Mouse (Mus musculus) limb, embryonic 13.5 days (tissue): ENCODE measurements around the gene Rogdi. TPM values are rescaled to one million over a fixed set of nuclear protein-coding genes. Genes with fewer than 3 reads are reported as not detected.

Source experiments
- ATAC-seq: fragments of 200-750 bp; cut with Nextera tagmentation; 2 replicates; pipeline ENCODE4 v1.8.0; 2017; ENCODE audit warnings: low read depth, moderate number of reproducible peaks, moderate TSS enrichment; ENCODE audit not compliant: low FRiP score
- H3K27ac ChIP-seq: fragments of 300-500 bp; sonication (generic); 2 replicates; pipeline ENCODE4 v1.5.1; 2015; ENCODE audit warnings: inconsistent platforms, mild to moderate bottlenecking, moderate library complexity
- H3K27me3 ChIP-seq: fragments of 300-500 bp; sonication (generic); 2 replicates; pipeline ENCODE4 v1.6.1; 2015; ENCODE audit warnings: mild to moderate bottlenecking, inconsistent platforms
- H3K36me3 ChIP-seq: fragments of 300-500 bp; sonication (generic); 2 replicates; pipeline ENCODE4 v1.6.1; 2015; ENCODE audit warnings: inconsistent platforms, mild to moderate bottlenecking, moderate library complexity
- H3K4me1 ChIP-seq: fragments of 300-500 bp; sonication (generic); 2 replicates; pipeline ENCODE4 v1.6.1; 2015; ENCODE audit warnings: inconsistent platforms
- H3K4me2 ChIP-seq: fragments of 300-500 bp; sonication (generic); replicated peaks from 2 replicates; pipeline ENCODE4 v1.6.1; 2015; ENCODE audit warnings: inconsistent platforms, mild to moderate bottlenecking, moderate library complexity
- H3K4me3 ChIP-seq: fragments of 300-500 bp; sonication (generic); 2 replicates; pipeline ENCODE4 v1.5.1; 2015; ENCODE audit warnings: moderate library complexity, mild to moderate bottlenecking, inconsistent platforms
- H3K9ac ChIP-seq: fragments of 300-500 bp; sonication (generic); 2 replicates; pipeline ENCODE4 v1.6.1; 2015; ENCODE audit warnings: mild to moderate bottlenecking, inconsistent platforms
- H3K9me3 ChIP-seq: fragments of 300-500 bp; sonication (generic); 2 replicates; pipeline ENCODE4 v1.6.1; 2016; ENCODE audit warnings: inconsistent platforms
- WGBS: fragments of 180-500 bp; shearing (Covaris S2); methylation state at CpG from one replicate; pipeline ENCODE4 v1.1.7; 2015; 5-methylcytosine and 5-hydroxymethylcytosine counted together
- polyA plus RNA-seq: library from polyadenylated mRNA; unstranded; fragments of >200 nt; fragmentation: Nextera tagmentation; extraction: Ambion mirVana; gene quantifications from 2 replicates; pipeline ENCODE4 v1.2.1, GENCODE M21; 2015

The Rogdi gene
- polyA plus RNA-seq, 1 experiment from 2014 or later = 63.6 TPM

- peaks cover 45% of the 10 kb centered on the region for H3K36me3 ChIP-seq
- WGBS = 44% methylated on average over 13 of the region's 13 CpGs
- no peaks in the 10 kb centered on the region for H3K27me3 ChIP-seq
- peak overlapping the region; percentile 82 for H3K9ac ChIP-seq
- no peak for ATAC-seq
- H3K4me3 ChIP-seq = peak overlapping the region; percentile 69
- peaks cover 10% of the 10 kb centered on the region for H3K4me1 ChIP-seq
- H3K27ac ChIP-seq = no peak overlapping the region
- H3K4me2 ChIP-seq = peak overlapping the region; percentile 84
- no peaks in the 10 kb centered on the region for H3K9me3 ChIP-seq
Observed at GRCm38 (mm10) chr16:5012036-5013005, 1.0 kb downstream of the Rogdi start.

DNA sequence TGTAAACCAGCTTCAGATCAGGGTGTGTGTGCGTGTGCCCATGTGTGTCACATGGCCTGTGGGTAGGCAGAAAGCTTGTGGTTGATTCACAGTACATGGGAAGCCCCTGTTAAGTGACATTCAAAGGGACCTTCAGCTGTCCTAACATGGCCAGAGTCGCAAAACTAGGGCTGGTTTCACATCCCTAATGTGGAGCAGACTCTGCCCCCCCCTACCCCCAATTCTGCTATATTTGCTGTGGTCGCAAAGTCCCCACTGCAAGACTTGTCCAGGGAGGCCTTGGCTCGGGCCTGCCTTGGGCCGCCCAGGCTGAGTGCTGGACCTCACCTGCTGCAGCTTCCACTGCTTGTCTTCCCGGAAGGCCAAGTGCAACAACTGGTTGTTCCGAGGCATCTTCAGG is 2.1 kb downstream of the Rogdi start:
- Histone ChIP-seq H3K36me3 (peaks cover 35% of the 10 kb centered on the region), H3K9me3 (no peaks in the 10 kb centered on the region), H3K4me3 (no peak overlapping the region), H3K9ac (no peak overlapping the region), H3K27ac (no peak overlapping the region), H3K4me1 (peaks cover 10% of the 10 kb centered on the region), H3K27me3 (no peaks in the 10 kb centered on the region), H3K4me2 (no peak overlapping the region)
- ATAC-seq = no peak
- 78% methylated on average over 7 of the region's 7 CpGs for WGBS

DNA sequence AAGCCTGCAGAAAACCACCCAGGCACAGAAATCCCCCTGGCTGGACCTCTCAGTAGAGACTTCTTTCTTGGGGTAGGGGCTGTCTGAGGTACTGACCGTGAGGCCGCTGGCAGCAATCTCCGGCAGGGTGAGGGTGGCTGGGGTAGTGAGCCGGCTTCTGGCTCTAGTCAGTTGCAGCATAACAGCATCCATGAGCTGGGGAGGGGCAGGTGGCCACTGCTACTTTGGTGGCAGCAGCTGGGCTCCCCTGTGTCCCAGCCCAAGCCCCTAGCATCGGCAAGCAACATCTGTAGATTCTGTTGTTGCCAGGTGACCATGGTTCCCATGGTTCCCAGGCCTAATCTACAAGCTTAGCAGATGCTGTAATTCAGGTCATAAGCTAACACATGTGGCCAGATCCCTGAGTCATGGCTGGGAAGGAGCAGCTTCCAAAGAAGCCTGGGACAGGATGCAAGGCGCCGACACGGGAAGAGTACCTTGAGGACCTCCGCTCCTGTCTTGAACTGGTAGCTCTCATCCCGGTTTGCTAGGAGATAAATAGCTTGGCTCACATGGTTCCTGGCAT is 2.9 kb downstream of the Rogdi start:
- peaks cover 10% of the 10 kb centered on the region for H3K4me1 ChIP-seq
- H3K36me3 ChIP-seq = peaks cover 26% of the 10 kb centered on the region
- no peak overlapping the region for H3K27ac ChIP-seq
- no peak for ATAC-seq
- 85% methylated on average over 10 of the region's 10 CpGs for WGBS
- no peaks in the 10 kb centered on the region for H3K9me3 ChIP-seq
- no peak overlapping the region for H3K4me2 ChIP-seq
- no peaks in the 10 kb centered on the region for H3K27me3 ChIP-seq
- no peak overlapping the region for H3K9ac ChIP-seq
- no peak overlapping the region for H3K4me3 ChIP-seq

GRCm38 (mm10) chr16:5008076-5008475 is 5.3 kb downstream of the Rogdi start:
- Histone ChIP-seq H3K4me3 (no peak overlapping the region), H3K4me2 (no peak overlapping the region), H3K4me1 (peaks cover 10% of the 10 kb centered on the region), H3K36me3 (peaks cover 16% of the 10 kb centered on the region; the same call in 1 of the 2 replicates), H3K27ac (no peak overlapping the region), H3K9ac (no peak overlapping the region), H3K27me3 (no peaks in the 10 kb centered on the region), H3K9me3 (no peaks in the 10 kb centered on the region)
- WGBS = 79% methylated on average over 12 of the region's 12 CpGs
- ATAC-seq = no peak

DNA sequence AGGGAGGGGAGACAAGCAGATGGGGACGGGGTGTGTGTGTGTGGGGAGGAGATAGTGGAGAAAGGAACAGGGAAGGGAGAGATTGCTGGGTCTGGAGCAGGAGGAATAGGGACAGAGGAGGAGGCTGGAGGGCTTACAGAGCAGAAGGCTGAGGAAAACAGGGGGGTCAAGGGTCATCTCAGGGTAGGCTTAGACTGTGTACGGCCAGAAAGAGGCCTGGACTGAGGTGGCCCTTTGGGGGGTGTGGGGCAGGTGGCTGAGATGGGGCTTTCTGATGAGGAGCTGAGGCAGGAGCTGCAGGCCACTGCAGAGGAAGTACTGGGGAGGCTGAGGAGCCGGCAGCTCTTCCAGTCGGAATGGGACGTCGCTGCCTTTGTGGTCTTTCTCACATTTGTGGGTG is 5.9 kb downstream of the Rogdi start:
- 48% methylated on average over 6 of the region's 6 CpGs for WGBS
- Histone ChIP-seq H3K27me3 (no peaks in the 10 kb centered on the region), H3K4me1 (peaks cover 6% of the 10 kb centered on the region), H3K36me3 (peaks cover 16% of the 10 kb centered on the region; the same call in 1 of the 2 replicates), H3K4me3 (no peak overlapping the region), H3K27ac (no peak overlapping the region), H3K9ac (no peak overlapping the region), H3K9me3 (no peaks in the 10 kb centered on the region), H3K4me2 (no peak overlapping the region)
- ATAC-seq = no peak

DNA sequence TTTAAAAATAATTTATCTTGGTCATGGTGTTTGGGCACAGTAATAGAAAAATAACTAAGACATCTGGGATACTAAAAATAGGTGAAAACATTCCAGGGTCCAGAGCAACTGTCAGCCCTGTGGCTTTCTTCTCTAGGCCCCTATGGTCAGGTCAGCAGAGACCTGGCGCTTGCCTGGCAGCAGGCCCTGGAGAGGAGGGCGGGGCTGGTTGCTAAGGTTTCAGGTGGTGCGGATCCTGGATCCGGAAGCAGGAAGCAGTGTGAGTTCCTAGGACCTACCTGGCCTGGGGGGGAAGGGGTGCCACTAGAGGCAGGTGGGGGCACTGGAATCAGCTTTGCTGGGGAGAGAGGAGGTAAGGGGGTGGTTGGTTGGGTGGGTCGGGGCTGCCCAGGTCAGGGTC is 6.3 kb downstream of the Rogdi start, which contains the start of gene Smim22:
Gene Smim22, plus strand, starts transcription at position 222 of the 400 bp plus-strand sequence.
- WGBS = 38% methylated on average over 5 of the region's 5 CpGs
- Histone ChIP-seq H3K27ac (no peak within 1 kb of the TSS), H3K27me3 (no peaks in the 10 kb centered on the region), H3K9me3 (no peaks in the 10 kb centered on the region), H3K4me3 (no peak within 1 kb of the TSS), H3K9ac (no peak within 1 kb of the TSS), H3K36me3 (peaks cover 16% of the 10 kb centered on the region; the same call in 1 of the 2 replicates), H3K4me2 (no peak within 1 kb of the TSS), H3K4me1 (peaks cover 1% of the 10 kb centered on the region)
- no peak for ATAC-seq

- ATAC-seq = no peak
- Histone ChIP-seq H3K27me3 (no peaks in the 10 kb centered on the region), H3K36me3 (no peaks in the 10 kb centered on the region), H3K9ac (no peak overlapping the region), H3K9me3 (no peaks in the 10 kb centered on the region), H3K27ac (no peak overlapping the region), H3K4me2 (no peak overlapping the region), H3K4me3 (no peak overlapping the region), H3K4me1 (peaks cover 5% of the 10 kb centered on the region; the same call in 1 of the 2 replicates)
- WGBS = 66% methylated on average over 3 of the region's 3 CpGs
Observed at GRCm38 (mm10) chr16:5000611-5001010, 12.7 kb downstream of the Rogdi start.

- 51% methylated on average over 1 of the region's 1 CpGs for WGBS
- no peaks in the 10 kb centered on the region for H3K36me3 ChIP-seq
- ATAC-seq = no peak
- H3K4me1 ChIP-seq = peaks cover 5% of the 10 kb centered on the region; the same call in 1 of the 2 replicates
- no peaks in the 10 kb centered on the region for H3K9me3 ChIP-seq
- H3K9ac ChIP-seq = no peak overlapping the region
- no peaks in the 10 kb centered on the region for H3K27me3 ChIP-seq
- no peak overlapping the region for H3K4me2 ChIP-seq
- H3K27ac ChIP-seq = no peak overlapping the region
- no peak overlapping the region for H3K4me3 ChIP-seq
Observed at GRCm38 (mm10) chr16:4998984-4999383, 14.4 kb downstream of the Rogdi start.

GRCm38 (mm10) chr16:4997553-4997952 is 15.8 kb downstream of the Rogdi start, which contains the start of gene Sept12:
Gene Sept12 (minus strand): TSS chr16:4997852.
- 29% methylated on average over 3 of the region's 3 CpGs for WGBS
- Histone ChIP-seq H3K9me3 (no peaks in the 10 kb centered on the region), H3K27ac (no peak within 1 kb of the TSS), H3K4me2 (no peak within 1 kb of the TSS), H3K4me3 (no peak within 1 kb of the TSS), H3K9ac (no peak within 1 kb of the TSS), H3K4me1 (peaks cover 5% of the 10 kb centered on the region; the same call in 1 of the 2 replicates), H3K27me3 (no peaks in the 10 kb centered on the region), H3K36me3 (no peaks in the 10 kb centered on the region)
- ATAC-seq = no peak

DNA sequence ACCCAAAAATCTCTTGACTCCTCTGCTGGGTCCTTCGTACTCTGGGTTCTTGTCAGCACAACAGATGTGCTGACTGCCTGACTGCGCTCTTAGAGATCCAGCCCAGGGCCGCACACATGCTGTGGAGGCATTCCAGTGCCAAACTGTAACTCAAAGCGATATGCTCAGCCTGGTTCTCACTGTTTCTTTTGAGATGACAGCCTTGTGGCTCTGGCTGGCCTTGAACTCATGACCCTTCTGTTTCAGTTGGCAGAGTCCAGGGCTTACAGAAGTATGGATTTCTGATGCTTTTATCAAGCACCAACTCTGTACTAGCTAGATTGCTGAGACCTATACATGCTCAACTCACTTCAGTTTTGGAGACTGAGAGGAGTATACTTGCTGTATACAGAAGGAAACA is 20.1 kb downstream of the Rogdi start:
- 84% methylated on average over 4 of the region's 4 CpGs for WGBS
- H3K27ac ChIP-seq = no peak overlapping the region
- H3K4me1 ChIP-seq = peaks cover 5% of the 10 kb centered on the region; the same call in 1 of the 2 replicates
- H3K36me3 ChIP-seq = no peaks in the 10 kb centered on the region
- no peaks in the 10 kb centered on the region for H3K27me3 ChIP-seq
- H3K9ac ChIP-seq = no peak overlapping the region
- H3K4me2 ChIP-seq = no peak overlapping the region
- no peak for ATAC-seq
- H3K4me3 ChIP-seq = no peak overlapping the region
- no peaks in the 10 kb centered on the region for H3K9me3 ChIP-seq

GRCm38 (mm10) chr16:4984717-4985116 is 28.6 kb downstream of the Rogdi start:
- no peaks in the 10 kb centered on the region for H3K36me3 ChIP-seq
- 90% methylated on average over 12 of the region's 12 CpGs for WGBS
- H3K9me3 ChIP-seq = no peaks in the 10 kb centered on the region
- H3K4me3 ChIP-seq = no peak overlapping the region
- no peaks in the 10 kb centered on the region for H3K4me1 ChIP-seq
- no peak for ATAC-seq
- H3K27me3 ChIP-seq = no peaks in the 10 kb centered on the region
- H3K9ac ChIP-seq = no peak overlapping the region
- H3K27ac ChIP-seq = no peak overlapping the region
- no peak overlapping the region for H3K4me2 ChIP-seq

GRCm38 (mm10) chr16:4979755-4980380 is 33.5 kb downstream of the Rogdi start:
- H3K4me3 ChIP-seq = no peak overlapping the region
- ATAC-seq = no peak
- no peak overlapping the region for H3K9ac ChIP-seq
- no peaks in the 10 kb centered on the region for H3K4me1 ChIP-seq
- no peaks in the 10 kb centered on the region for H3K27me3 ChIP-seq
- 73% methylated on average over 4 of the region's 4 CpGs for WGBS
- H3K9me3 ChIP-seq = no peaks in the 10 kb centered on the region
- H3K36me3 ChIP-seq = no peaks in the 10 kb centered on the region
- no peak overlapping the region for H3K27ac ChIP-seq
- no peak overlapping the region for H3K4me2 ChIP-seq
